Mouse (Mus musculus) left cerebral cortex, adult 18-20 months (tissue): ENCODE data around the gene Ikzf2. TPM values are rescaled to one million over a fixed set of nuclear protein-coding genes. Genes with fewer than 3 reads are reported as not detected.

Experiments used
- DNase-seq, 2 experiments: peaks; one replicate each; pipeline ENCODE4 v3.0.0; 2021 to 2022; ENCODE audit warnings: low spot score in 2 of 2, mixed read lengths in 1 of 2
- total RNA-seq, 2 experiments: library from RNA; stranded (reverse); gene quantifications; 2 replicates each; pipeline ENCODE4 v1.2.3; 2021

Ikzf2 gene
- total RNA-seq, 2 experiments from 2014 or later: 4.3 to 6.3 TPM

DNA sequence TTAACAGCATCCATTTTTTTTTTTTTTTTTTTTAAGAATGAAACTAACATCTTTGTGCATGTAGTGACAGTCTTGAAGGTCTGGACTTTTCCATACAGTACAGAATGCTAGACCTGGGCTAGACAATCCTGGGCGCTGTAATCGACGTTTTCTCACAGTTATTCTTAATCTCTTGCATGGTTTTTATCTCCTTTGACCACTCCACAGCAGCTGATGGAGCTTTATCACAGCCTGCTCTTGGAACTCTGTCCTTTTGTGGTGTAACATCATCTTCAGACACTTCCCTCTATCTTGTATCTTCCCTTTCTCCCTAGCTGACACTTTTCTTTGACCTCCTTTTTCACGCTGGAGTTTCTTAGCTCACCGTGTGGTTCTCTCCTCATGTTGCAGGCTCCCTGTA lies 170.9 kb downstream of the Ikzf2 start:
- no peak for DNase-seq

DNA sequence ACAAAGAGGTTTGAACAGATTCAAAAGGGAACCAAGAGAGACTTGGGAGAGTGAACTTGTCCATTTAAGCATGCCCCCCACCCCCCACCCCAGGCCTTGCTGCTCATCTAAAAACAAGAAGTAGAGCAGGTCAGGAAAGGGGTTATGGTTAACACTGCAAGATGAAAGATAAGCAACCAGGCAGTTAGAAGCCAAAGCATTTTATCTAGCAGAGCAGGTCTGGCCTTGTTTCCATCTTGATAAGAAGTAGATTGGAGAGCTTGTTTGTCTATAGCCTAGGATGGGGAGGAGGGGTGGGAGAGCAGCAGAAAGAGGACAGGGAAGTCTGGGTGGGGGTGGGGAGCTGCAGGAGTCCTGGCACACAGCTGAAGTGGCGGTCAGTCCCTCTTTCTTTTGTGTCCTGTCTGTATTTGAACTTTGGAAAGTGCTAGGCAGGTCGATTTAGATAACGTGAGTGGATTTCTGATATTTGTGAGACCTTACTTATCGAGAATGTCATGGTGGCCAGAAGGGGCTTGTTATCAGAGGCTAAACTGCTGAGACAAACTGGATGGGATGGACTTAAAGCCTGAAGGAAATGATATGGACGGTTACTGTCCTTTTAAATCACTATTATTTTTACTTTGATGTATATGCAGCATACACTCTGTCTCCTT lies 173.3 kb downstream of the Ikzf2 start:
- no peak for DNase-seq

DNA sequence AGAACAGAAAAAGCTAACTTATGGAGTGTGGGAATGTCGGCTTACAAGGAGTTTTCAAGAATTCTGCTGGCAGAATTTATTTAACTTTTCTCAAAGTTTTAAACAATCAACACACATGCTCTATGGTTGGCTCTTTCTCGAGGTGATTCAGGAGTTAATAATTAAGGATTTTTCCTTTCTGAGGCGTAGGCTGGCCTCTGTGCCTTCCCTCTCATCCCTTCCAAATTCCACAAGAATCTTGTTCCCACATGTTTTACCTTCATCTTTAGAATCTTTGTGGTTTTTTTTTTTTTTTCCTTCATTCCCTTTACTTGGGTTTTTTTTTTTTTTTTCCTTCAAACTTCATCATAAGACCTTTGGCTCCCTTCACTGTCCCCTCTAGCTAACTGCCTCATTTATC lies 178.8 kb downstream of the Ikzf2 start:
- no peak for DNase-seq

DNA sequence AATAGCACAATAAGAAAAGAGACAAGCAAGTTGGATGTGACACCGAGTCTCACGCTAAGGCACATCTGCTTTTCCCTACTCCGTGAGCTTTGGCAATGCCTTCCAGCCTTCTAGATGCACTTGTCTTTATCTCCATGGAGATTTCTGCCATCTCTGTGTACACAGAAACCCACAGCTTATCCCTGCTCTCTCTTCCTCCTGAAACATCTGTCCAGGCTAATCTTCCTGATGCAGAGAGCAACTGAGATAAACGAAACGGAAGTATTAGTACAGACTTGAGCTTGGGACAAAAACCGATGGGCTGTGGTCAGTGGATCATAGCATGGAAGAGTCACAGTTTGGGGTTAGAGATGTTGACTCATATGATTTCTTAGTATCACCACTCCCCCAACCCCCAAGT lies 179.5 kb downstream of the Ikzf2 start:
- DNase-seq: no peak

DNA sequence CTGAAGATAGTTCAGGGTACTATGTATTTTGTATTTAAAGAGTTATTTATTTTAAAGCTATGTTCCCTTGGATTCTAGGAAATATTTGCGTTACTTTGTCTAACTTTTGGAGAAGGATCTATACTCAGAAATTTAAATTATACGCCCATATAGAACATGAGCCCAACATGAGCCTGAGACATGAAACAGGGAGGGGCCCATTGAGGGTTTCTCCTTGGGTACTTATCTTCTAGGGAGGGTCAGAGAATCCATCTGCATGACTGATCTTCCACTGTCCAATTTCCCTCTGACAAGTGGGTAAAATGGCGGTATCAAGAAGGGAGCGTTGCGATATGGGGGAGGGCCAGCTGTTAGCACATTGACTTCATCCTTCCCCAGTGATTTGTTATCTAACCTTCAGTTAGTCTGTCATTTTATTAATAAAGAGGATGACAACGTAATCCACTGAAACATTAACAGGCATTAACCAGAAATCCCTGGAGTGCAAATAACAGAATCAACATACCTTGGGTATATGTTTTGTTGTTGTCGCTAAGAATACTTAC lies 180.4 kb downstream of the Ikzf2 start:
- DNase-seq: no peak

DNA sequence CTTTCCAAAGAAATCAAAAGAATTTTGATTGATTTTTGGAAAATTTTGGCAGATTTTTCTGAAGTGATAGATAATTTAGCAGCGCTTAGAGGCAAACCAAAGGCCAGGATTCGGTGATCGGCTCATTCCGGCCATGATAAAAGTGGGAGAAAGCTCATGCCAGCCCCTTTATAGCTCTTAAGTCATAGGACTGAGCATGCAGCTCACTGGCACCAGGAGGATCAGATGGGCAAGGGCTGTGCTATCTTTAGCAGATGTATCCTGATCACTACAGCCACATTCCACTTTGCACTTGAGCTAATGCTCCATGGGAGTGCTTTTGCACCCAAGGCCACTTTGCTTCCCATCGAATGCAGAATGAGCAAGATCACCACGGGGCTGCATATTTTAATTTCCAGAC lies 181.0 kb downstream of the Ikzf2 start:
- DNase-seq: no peak

DNA sequence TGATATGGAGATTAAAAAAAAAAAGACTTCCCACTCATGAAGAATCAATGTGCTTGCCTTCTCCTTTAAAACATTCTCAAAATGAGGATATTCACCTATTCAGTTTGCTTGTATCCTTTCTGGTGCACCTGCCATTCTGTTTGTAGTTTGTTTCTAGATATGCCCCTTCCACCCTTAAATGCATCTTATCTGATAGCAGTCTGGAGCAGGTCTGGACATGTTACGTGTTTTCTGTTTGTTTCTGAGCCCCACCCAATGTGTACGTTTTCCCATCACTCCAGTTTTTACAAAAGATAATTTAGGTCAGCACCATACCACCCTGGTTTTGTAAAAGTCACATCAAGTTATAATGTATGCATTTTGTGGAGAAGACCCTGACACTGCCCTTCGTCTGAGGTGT lies 186.7 kb downstream of the Ikzf2 start:
- no peak for DNase-seq

DNA sequence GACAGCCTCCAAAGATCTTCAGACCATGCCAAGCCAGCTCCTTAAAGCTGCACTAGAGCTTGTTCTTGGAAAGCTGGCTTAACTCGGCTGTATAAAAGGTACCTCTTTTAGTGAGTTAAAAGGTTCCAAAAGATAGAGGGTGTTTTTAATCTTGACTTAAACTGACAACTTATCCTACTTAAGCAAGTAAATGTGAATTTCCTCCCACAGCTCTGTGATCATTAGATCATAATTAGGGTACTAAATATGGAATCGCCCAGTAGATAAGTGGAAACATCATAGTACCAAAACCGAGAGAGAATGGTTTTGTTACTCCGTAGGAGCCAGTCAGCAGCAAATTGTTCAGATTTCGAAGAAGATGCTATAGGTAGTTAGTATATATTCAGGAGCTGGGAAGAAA lies 187.4 kb downstream of the Ikzf2 start:
- no peak for DNase-seq

DNA sequence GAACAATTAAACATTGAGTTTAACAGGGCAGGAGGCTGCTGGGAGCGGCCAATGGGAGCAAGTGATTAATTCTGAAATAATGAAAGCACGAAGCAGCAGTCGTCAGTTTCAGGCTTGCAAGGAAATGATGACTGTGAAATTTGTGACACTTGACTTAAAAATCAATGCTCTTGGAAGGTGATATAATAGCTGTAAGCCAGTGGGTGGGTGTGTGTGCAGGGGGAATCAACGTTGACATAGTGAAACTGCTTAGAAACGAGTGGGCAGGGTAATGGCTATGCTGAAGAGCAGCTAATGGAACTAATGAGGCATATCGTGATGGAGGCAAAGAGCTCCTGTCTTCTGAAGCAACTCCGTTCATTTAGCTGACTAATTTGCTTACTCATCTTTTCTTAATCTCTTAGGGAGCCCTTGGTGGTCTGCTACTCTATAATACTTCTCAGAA lies 188.2 kb downstream of the Ikzf2 start:
- no peak for DNase-seq

DNA sequence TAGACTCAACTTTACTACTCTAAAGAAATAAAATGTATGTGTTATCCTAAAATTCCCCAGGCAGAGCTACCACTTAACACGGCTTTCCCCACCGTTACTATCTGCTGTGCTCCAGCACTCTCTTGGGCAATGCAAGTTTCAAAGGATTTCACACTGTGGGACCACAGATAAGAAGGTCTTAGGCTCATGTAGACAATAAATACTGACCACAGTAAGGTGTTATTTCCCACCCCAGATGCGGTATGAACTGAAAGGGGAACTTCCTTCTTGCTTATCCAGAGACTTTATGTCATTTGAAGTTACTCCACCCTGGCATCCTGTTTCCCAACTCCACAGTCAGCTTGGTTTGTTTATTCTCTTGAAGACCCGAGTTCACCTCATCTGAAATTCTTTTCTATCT lies 191.0 kb downstream of the Ikzf2 start:
- DNase-seq: no peak

DNA sequence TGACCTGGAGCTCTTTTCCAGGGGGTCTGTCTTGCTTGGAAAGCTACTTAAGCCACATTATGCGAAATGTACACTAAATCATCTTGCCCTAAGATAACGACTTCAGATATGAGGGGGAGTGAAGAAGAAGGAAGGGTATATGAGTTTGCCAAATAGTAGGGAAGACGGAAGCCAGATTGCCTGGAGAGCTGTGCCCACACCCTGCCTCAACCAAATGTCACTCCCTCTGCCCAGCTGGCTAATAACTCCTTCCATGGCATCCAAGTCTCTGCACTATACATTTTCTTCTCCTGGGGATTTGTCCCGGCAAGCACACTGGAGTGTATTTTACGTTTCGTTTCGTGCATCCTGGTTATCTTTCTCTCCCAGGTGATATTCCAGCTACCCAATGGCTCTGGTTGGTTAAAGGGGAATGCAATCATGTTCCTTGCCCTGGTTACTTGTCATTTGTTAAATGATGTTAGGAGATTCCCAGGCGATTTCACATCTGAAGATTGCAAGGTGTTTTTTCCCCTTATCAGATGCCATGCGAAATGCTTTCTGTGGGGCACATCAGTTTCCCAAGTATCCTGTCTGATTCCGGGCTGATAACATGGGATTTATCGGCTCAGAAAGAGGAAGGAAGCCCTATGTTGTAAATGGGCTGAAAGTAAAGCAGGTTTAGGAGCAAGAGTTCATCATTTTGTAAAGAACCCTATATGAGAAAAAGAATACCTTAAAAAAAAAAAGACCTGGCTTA lies 193.6 kb downstream of the Ikzf2 start:
- DNase-seq: no peak

DNA sequence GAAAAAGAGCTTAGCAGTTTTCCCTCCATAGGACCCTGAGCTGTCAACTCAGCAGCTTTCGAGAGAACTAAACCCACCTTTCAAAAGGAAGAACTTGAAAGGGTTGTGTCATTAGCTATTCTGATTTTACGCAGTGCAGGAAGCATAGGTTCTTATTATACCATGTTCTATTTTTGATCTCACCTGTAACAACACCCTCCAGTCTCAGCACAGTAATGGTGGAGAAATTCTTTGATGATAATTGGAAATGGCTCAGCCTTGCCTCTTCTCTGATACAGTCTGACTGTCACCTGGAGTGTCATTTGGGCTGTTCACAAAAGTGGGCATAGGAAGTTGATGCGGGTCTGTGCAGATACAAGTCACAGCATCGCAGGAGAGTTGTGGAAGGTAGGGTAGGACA lies 195.0 kb downstream of the Ikzf2 start:
- DNase-seq: no peak

DNA sequence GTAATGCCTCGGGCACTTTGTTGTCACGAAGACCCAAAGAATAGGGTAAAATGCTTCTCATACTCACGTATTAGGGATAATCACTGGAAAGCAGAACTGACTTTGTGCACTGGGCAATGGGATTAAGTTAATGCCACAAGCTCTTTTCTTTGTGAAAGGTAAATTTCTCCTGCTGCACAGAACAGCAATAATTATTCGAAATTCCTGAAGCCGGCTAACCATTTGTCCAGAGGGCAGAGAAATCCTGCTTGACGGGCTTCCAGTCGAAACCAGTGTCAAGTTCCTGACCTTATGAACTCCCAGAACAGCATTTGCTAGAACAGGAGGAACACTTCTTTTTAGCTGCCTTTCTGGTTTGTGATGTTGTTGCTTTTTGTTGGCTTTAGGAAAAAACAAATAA lies 198.0 kb downstream of the Ikzf2 start:
- DNase-seq: no peak

DNA sequence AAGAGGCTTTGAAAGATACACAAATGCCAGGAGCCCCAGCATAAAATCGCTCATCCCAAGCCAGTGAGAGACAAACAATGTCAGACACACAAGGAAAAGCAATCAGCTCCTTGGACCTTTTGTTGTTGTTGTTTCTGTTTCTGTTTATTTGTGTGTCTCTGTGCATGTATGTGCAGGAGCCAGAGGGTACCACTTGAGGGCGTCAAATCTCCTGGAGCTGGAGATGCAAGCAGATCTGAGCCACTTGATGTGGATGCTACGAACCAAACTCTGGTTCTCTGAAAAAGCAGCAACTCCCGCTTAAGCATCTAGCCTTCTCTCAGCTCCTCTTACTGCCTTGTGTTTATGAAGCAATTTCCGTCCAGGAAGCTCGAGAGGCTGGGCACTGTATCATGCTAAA lies 198.4 kb downstream of the Ikzf2 start:
- DNase-seq: no peak

Other genes with a start within 250 kb of the Ikzf2 start
- 1 to 10 TPM in 1 of 2 experiments, under 1 TPM in 1; 0.73 to 1.5 TPM for gene Spag16, start 139.7 kb upstream of the Ikzf2 start, total RNA-seq